Mouse (Mus musculus) stomach, embryonic 16.5 days (tissue): ENCODE measurements around the gene Zfp619. TPM values are rescaled to one million over a fixed set of nuclear protein-coding genes. Genes with fewer than 3 reads are reported as not detected.

ENCODE experiments used
- ATAC-seq: fragments of 200-750 bp; cut with Nextera tagmentation; 2 replicates; pipeline ENCODE4 v1.8.0; 2017; ENCODE audit warnings: moderate number of reproducible peaks, moderate TSS enrichment; ENCODE audit not compliant: insufficient read depth, low FRiP score
- H3K27ac ChIP-seq: fragments of 300-500 bp; sonication (generic); 2 replicates; pipeline ENCODE4 v1.5.1; 2014; ENCODE audit warnings: low read length
- H3K27me3 ChIP-seq: fragments of 300-500 bp; sonication (generic); 2 replicates; pipeline ENCODE4 v1.6.1; 2014; ENCODE audit warnings: low read length, control low read depth, mixed read lengths; ENCODE audit not compliant: control insufficient read depth, insufficient read depth
- H3K36me3 ChIP-seq: fragments of 300-500 bp; sonication (generic); 2 replicates; pipeline ENCODE4 v1.6.1; 2014; ENCODE audit warnings: low read length; ENCODE audit not compliant: control insufficient read depth, insufficient read depth
- H3K4me1 ChIP-seq: fragments of 300-500 bp; sonication (generic); 2 replicates; pipeline ENCODE4 v1.6.1; 2014; ENCODE audit warnings: low read length, control low read depth, mixed read lengths; ENCODE audit not compliant: control insufficient read depth, insufficient read depth
- H3K4me2 ChIP-seq: fragments of 300-500 bp; sonication (generic); 2 replicates; pipeline ENCODE4 v1.6.1; 2014; ENCODE audit warnings: low read depth, low read length, mixed read lengths
- H3K4me3 ChIP-seq: fragments of 300-500 bp; sonication (generic); replicated peaks from 2 replicates; pipeline ENCODE4 v1.5.1; 2014; ENCODE audit warnings: mild to moderate bottlenecking, low read length
- H3K9ac ChIP-seq: fragments of 300-500 bp; sonication (generic); 2 replicates; pipeline ENCODE4 v1.6.1; 2014; ENCODE audit warnings: low read length
- H3K9me3 ChIP-seq: fragments of 300-500 bp; sonication (generic); replicated peaks from 2 replicates; pipeline ENCODE4 v1.6.1; 2016; ENCODE audit warnings: low read length, control low read depth; ENCODE audit not compliant: control insufficient read depth
- WGBS: fragments of 180-500 bp; shearing (Covaris S2); extraction: QIAGEN DNeasy Blood & Tissue Kit; methylation state at CpG from one replicate; pipeline ENCODE4 v1.1.7; 2014; 5-methylcytosine and 5-hydroxymethylcytosine counted together
- polyA plus RNA-seq: library from polyadenylated mRNA; unstranded; fragments of >200 nt; fragmentation: Nextera tagmentation; extraction: Ambion mirVana; gene quantifications from 2 replicates; pipeline ENCODE4 v1.2.1, GENCODE M21; 2015

Zfp619 gene
- polyA plus RNA-seq, 1 experiment from 2014 or later, result 1.7 TPM

DNA sequence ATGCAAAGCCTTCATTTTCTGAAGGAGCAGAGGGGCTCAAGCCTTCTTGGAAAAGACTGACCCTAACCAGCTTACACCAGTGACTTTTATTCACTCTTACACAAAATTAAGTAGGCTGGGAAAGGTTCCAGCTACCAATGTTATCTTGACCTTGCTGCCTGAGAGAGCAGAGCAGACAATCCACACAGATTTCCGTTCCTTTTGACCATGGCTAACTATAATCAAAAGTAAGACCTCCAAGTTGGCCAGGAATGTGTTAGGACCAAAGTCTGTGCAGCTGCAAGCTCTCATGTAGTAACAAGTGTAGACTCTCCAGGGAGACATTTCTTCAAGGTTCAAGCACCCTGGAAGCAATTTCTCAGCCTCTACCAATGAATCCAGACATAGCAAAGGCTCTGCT lies 25.6 kb downstream of the Zfp619 start:
- H3K4me2 ChIP-seq, result no peak overlapping the region
- no peaks in the 10 kb centered on the region for H3K9me3 ChIP-seq
- no peak for ATAC-seq
- H3K36me3 ChIP-seq, result no peaks in the 10 kb centered on the region
- no peaks in the 10 kb centered on the region for H3K27me3 ChIP-seq
- H3K9ac ChIP-seq, result no peak overlapping the region
- WGBS, result 62% methylated on average over 1 of the region's 1 CpGs
- H3K27ac ChIP-seq, result no peak overlapping the region
- H3K4me3 ChIP-seq, result no peak overlapping the region
- peaks cover 2% of the 10 kb centered on the region; the same call in 1 of the 2 replicates for H3K4me1 ChIP-seq

DNA sequence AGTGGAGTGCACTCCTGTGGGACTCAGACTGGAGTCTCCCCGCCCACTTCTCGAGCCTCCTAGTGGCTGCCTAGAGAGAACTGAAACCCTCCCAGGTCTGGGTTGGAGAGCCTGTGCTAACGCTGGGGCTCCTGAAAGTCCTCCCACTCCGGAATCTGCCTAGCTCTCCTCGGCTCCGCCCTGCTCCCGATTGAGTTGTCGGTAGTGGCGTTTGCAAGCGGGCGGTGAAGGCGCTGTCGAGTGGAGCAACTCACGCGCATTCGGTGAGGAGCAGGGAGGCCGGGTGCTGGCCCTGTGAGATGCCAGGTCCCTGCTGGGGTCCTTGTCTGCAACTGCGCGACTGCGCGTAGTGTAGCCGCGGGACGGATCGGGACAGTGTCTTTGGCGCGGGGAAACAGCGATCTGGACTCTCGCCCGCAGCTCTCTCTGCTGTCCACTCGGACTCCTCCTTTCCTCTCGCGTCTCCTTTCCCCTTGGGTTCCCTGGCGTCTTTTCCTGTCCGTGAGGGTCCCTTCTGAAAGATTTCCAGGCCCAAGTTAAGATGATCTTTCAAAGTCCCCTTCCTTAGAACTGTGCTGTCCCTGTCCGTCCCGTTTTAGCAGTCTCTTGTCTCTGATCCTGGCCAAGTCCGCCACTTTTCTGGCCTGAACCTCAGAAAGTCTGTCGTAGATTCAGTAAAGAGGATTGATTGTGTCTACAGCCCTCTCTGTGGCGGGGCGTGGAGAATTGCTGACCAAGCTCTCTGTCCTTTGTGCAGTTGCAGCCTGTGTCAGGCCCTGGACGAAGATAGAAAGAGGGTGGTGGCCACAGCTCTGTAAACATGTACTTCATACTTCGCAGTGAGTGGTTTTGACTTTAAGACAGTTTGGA lies 26.9 kb downstream of the Zfp619 start:
- Histone ChIP-seq H3K27ac (peak overlapping the region; percentile 98), H3K9ac (peak overlapping the region; percentile 89), H3K4me1 (peaks cover 2% of the 10 kb centered on the region; the same call in 1 of the 2 replicates), H3K4me2 (peak overlapping the region; percentile 73), H3K4me3 (peak overlapping the region; percentile 73), H3K9me3 (no peaks in the 10 kb centered on the region), H3K27me3 (no peaks in the 10 kb centered on the region), H3K36me3 (no peaks in the 10 kb centered on the region)
- ATAC-seq, result peak; percentile 97
- WGBS, result under 1% methylated on average over 43 of the region's 43 CpGs

DNA sequence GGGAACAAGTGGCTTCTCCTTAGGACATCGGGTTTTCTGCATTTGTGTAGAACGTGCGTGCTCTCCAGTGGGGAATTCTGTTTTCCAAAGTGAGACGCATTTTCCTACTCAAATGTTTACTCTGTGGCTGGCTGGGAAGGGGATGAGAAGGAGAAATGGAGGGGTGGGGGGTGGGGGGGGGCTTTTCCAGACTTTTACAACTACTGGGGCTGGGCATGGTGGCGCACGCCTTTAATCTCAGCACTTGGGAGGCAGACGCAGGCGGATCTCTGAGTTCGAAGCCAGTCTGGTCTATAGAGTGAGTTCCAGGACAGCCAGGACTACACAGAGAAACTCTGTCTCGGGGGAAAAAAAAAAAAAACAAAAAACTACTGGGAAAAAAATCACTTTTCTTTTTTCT lies 27.6 kb downstream of the Zfp619 start:
- H3K4me3 ChIP-seq, result peak overlapping the region; percentile 73
- H3K9me3 ChIP-seq, result no peaks in the 10 kb centered on the region
- H3K4me2 ChIP-seq, result peak overlapping the region; percentile 73
- peak overlapping the region; percentile 98 for H3K27ac ChIP-seq
- no peak for ATAC-seq
- WGBS, result 27% methylated on average over 10 of the region's 10 CpGs
- peaks cover 2% of the 10 kb centered on the region; the same call in 1 of the 2 replicates for H3K4me1 ChIP-seq
- H3K9ac ChIP-seq, result peak overlapping the region; percentile 89
- H3K36me3 ChIP-seq, result no peaks in the 10 kb centered on the region
- no peaks in the 10 kb centered on the region for H3K27me3 ChIP-seq

DNA sequence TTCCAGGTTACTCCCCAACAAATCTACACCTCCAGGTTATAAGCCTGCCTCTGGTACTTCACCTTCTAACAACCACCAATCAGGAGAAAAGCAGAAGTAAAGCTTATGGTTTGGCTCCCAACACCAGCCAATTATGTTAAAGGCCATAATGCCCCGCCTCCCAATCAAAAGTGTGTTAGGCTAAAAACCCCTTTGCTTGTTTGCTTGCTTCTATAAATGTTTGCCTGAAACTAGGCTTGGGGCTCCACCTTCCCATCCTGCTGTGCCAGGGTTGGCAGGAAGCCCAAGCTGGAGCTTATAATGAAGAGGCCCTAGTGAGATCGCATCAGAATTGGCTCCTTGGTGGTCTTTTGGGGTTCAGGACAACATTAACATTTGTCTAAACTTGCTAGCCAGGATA lies 31.8 kb downstream of the Zfp619 start:
- Histone ChIP-seq H3K9me3 (no peaks in the 10 kb centered on the region), H3K27me3 (no peaks in the 10 kb centered on the region), H3K4me2 (no peak overlapping the region), H3K36me3 (no peaks in the 10 kb centered on the region), H3K4me3 (no peak overlapping the region), H3K27ac (no peak overlapping the region), H3K4me1 (peaks cover 9% of the 10 kb centered on the region; the same call in 1 of the 2 replicates), H3K9ac (no peak overlapping the region)
- ATAC-seq, result no peak
- WGBS, result 77% methylated on average over 2 of the region's 2 CpGs

DNA sequence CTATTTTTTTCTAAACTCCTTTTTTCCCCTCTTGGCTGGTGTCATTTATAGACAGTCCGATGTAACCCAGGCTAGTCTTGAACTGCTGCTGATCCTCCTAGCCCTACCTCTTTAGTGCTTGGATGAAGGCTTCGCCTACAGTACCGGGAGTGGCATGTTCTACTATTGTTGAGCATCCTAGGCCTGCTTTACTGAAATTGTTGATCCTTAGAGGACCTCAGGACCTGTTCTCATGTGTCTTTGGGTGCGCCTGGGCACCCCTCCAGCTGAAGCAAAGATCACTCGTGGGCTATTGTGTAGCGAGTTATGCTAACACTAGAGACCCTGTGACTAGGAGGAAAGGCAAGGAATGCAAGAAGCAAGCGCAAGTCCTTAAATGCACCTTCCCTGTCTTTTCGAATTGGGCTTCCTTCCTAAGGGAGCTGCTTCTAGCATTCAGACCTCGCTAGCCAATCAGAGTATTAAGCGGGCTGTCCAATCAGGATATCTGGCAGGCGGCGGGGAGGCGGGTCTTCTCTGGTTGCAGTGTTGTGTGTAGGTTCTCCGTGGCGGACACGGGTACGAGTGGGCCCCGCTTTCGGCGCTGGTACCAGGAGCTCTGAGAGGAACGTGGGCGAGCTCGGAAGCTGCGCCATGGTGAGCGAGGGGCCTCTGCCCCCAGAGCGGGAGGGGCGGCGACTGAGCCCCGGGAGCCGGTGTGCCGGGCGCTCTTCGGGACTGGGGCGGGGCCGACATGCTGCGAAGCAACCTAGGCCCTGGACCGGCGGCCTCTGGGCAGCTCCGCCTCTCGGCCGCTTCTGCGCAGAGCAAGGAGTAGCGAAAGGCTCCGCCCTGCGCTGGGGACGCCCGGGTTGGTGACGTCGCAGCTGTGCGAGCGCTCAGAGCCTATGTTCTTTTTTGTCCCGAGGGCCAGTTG lies 34.7 kb downstream of the Zfp619 start:
- Histone ChIP-seq H3K27me3 (no peaks in the 10 kb centered on the region), H3K4me3 (peak overlapping the region; percentile 78), H3K27ac (peak overlapping the region; percentile 96), H3K4me1 (peaks cover 7% of the 10 kb centered on the region; the same call in 1 of the 2 replicates), H3K9ac (peak overlapping the region; percentile 89), H3K4me2 (peak overlapping the region; percentile 60), H3K9me3 (no peaks in the 10 kb centered on the region), H3K36me3 (peaks cover 5% of the 10 kb centered on the region; the same call in 1 of the 2 replicates)
- WGBS, result 3% methylated on average over 51 of the region's 52 CpGs
- ATAC-seq, result peak; percentile 100

DNA sequence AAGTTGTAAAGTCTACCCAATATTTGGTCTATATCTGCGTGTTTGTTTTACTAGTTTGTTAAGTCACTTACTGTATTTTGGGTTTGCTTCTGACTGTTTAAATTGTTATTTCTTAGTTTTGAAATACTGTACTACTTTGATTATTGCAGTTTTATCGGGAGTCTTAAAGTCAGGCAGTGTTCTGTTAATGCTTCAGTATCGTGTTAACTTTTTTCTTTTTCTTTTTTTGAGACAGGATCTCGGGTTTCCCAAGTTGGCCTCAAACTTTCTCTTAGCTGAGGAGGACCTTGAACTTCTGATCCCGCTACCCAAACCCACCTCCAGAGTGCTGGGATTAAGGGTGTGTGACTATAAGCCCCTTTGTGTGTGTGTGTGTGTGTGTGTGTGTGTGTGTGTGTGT lies 35.4 kb downstream of the Zfp619 start:
- Histone ChIP-seq H3K9me3 (no peaks in the 10 kb centered on the region), H3K27ac (0 out of 2 replicates have a peak overlapping the region, but pooled peaks have one; percentile 1), H3K4me1 (peaks cover 7% of the 10 kb centered on the region; the same call in 1 of the 2 replicates), H3K27me3 (no peaks in the 10 kb centered on the region), H3K4me3 (peak overlapping the region; percentile 78), H3K36me3 (peaks cover 5% of the 10 kb centered on the region; the same call in 1 of the 2 replicates), H3K9ac (peak overlapping the region; percentile 29; the same call in 1 of the 2 replicates), H3K4me2 (peak overlapping the region; percentile 46)
- ATAC-seq, result no peak
- WGBS, result 2% methylated on average over 5 of the region's 5 CpGs

DNA sequence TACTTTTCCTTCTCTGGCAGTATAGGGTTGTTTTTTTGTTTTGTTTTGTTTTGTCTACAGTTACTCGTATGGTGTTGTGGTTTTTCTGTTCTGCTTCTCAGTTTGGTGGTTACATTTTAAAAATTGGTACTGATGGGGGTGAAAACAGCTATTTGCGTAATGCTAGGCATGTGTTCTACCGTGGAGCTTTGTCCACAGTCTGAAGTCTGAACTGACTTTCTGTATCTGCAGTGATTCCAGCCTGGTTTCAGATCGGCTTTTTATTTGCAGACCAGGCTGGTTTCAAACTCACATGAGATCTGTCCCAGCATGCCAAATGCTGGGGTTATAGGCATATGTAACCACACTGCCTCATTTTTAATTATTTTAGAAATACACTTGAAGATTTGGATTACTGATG lies 36.3 kb downstream of the Zfp619 start:
- H3K27me3 ChIP-seq, result no peaks in the 10 kb centered on the region
- no peaks in the 10 kb centered on the region for H3K9me3 ChIP-seq
- H3K27ac ChIP-seq, result no peak overlapping the region
- no peak for ATAC-seq
- H3K4me1 ChIP-seq, result peaks cover 7% of the 10 kb centered on the region; the same call in 1 of the 2 replicates
- H3K4me3 ChIP-seq, result no peak overlapping the region
- peaks cover 5% of the 10 kb centered on the region; the same call in 1 of the 2 replicates for H3K36me3 ChIP-seq
- WGBS, result 82% methylated on average over 4 of the region's 4 CpGs
- H3K4me2 ChIP-seq, result no peak overlapping the region; the same call in 1 of the 2 replicates
- no peak overlapping the region for H3K9ac ChIP-seq

DNA sequence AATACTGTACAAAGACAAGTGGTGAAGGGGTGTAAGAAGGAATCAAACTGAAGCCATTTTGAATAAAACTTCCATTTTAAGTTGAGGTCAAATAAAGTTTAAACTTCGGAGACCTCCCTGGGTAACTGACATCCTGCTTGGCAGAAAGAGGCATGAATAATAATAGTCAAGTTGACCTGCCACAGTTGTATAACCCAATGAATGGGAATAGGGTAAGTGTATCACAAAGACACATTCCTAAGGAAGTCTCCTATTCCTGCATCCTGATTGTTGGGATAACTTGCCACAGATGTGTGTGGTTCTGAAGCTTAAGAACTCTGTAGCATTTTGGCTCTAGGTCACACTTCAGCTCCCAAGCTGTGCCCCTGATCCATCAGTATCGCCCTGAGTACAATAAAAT lies 62.5 kb downstream of the Zfp619 start:
- Histone ChIP-seq H3K4me2 (no peak overlapping the region), H3K9me3 (no peaks in the 10 kb centered on the region), H3K4me3 (no peak overlapping the region), H3K27ac (no peak overlapping the region), H3K9ac (no peak overlapping the region), H3K27me3 (no peaks in the 10 kb centered on the region), H3K36me3 (no peaks in the 10 kb centered on the region), H3K4me1 (no peaks in the 10 kb centered on the region)
- no peak for ATAC-seq
- 77% methylated on average over 2 of the region's 2 CpGs for WGBS
